Mouse (Mus musculus) hindbrain, embryonic 14.5 days (tissue): Measurements from ENCODE around the gene Tgm2. TPM values are rescaled to one million over a fixed set of nuclear protein-coding genes. Genes with fewer than 3 reads are reported as not detected.

Source experiments
- ATAC-seq: fragments of 200-750 bp; cut with Nextera tagmentation; 2 replicates; pipeline ENCODE4 v1.8.0; 2017; ENCODE audit warnings: moderate number of reproducible peaks, mild to moderate bottlenecking, moderate TSS enrichment, moderate library complexity; ENCODE audit not compliant: low FRiP score
- DNase-seq: peaks from one replicate; pipeline ENCODE4 v3.0.0-alpha.2; 2015; ENCODE audit warnings: low spot score
- H3K27ac ChIP-seq: fragments of 300-500 bp; sonication (generic); 2 replicates; pipeline ENCODE4 v1.5.1; 2014; ENCODE audit warnings: mild to moderate bottlenecking, moderate library complexity
- H3K27me3 ChIP-seq: fragments of 300-500 bp; sonication (generic); 2 replicates; pipeline ENCODE4 v1.6.1; 2014; ENCODE audit warnings: mild to moderate bottlenecking, low read length, mixed read lengths; ENCODE audit not compliant: control insufficient read depth, insufficient read depth
- H3K36me3 ChIP-seq: fragments of 300-500 bp; sonication (generic); replicated peaks from 2 replicates; pipeline ENCODE4 v1.6.1; 2014; ENCODE audit not compliant: control insufficient read depth, insufficient read depth
- H3K4me1 ChIP-seq: fragments of 300-500 bp; sonication (generic); replicated peaks from 2 replicates; pipeline ENCODE4 v1.6.1; 2014; ENCODE audit warnings: antibody characterized with exemption, low read length, mixed read lengths; ENCODE audit not compliant: control insufficient read depth, insufficient read depth
- H3K4me2 ChIP-seq: fragments of 300-500 bp; sonication (generic); replicated peaks from 2 replicates; pipeline ENCODE4 v1.6.1; 2014; ENCODE audit warnings: mild to moderate bottlenecking, moderate library complexity
- H3K4me3 ChIP-seq: fragments of 300-500 bp; sonication (generic); replicated peaks from 2 replicates; pipeline ENCODE4 v1.5.1; 2014; ENCODE audit warnings: mild to moderate bottlenecking, low read length
- H3K9ac ChIP-seq: fragments of 300-500 bp; sonication (generic); 2 replicates; pipeline ENCODE4 v1.6.1; 2014
- H3K9me3 ChIP-seq: fragments of 300-500 bp; sonication (generic); 2 replicates; pipeline ENCODE4 v1.6.1; 2016; ENCODE audit warnings: low read length; ENCODE audit not compliant: control insufficient read depth
- WGBS: fragments of 180-500 bp; shearing (Covaris S2); extraction: QIAGEN DNeasy Blood & Tissue Kit; methylation state at CpG from one replicate; pipeline ENCODE4 v1.1.7; 2014; 5-methylcytosine and 5-hydroxymethylcytosine counted together
- polyA plus RNA-seq: library from polyadenylated mRNA; unstranded; fragments of >200 nt; fragmentation: Nextera tagmentation; extraction: Ambion mirVana; gene quantifications from 2 replicates; pipeline ENCODE4 v1.2.1, GENCODE M21; 2014

Gene Tgm2
- polyA plus RNA-seq, 1 experiment from 2014 or later: 6.1 TPM

- H3K4me3 ChIP-seq: no peak overlapping the region
- ATAC-seq (no peak), DNase-seq (no peak)
- 90% methylated on average over 7 of the region's 7 CpGs for WGBS
- H3K27ac ChIP-seq: no peak overlapping the region
- peaks cover under 1% of the 10 kb centered on the region; the same call in 1 of the 2 replicates for H3K4me1 ChIP-seq
- no peaks in the 10 kb centered on the region for H3K9me3 ChIP-seq
- no peaks in the 10 kb centered on the region for H3K27me3 ChIP-seq
- no peaks in the 10 kb centered on the region for H3K36me3 ChIP-seq
- H3K9ac ChIP-seq: no peak overlapping the region
- H3K4me2 ChIP-seq: no peak overlapping the region
Observed at GRCm38 (mm10) chr2:158127872-158128271, 18.4 kb downstream of the Tgm2 start.

- Histone ChIP-seq H3K4me1 (peaks cover 7% of the 10 kb centered on the region), H3K36me3 (no peaks in the 10 kb centered on the region), H3K4me2 (no peak overlapping the region), H3K27ac (no peak overlapping the region), H3K4me3 (no peak overlapping the region), H3K27me3 (no peaks in the 10 kb centered on the region), H3K9ac (no peak overlapping the region), H3K9me3 (no peaks in the 10 kb centered on the region)
- DNase-seq (no peak), ATAC-seq (no peak)
- WGBS: 93% methylated on average over 6 of the region's 6 CpGs
Observed at GRCm38 (mm10) chr2:158127245-158127644, 19.0 kb downstream of the Tgm2 start.

- peaks cover 15% of the 10 kb centered on the region for H3K4me1 ChIP-seq
- no peaks in the 10 kb centered on the region for H3K27me3 ChIP-seq
- no peak for ATAC-seq
- no peak overlapping the region for H3K4me2 ChIP-seq
- H3K4me3 ChIP-seq: no peak overlapping the region
- no peak for DNase-seq
- H3K27ac ChIP-seq: no peak overlapping the region
- H3K9ac ChIP-seq: no peak overlapping the region
- H3K36me3 ChIP-seq: no peaks in the 10 kb centered on the region
- 77% methylated on average over 6 of the region's 6 CpGs for WGBS
- H3K9me3 ChIP-seq: no peaks in the 10 kb centered on the region
Observed at GRCm38 (mm10) chr2:158122814-158123213, 23.4 kb downstream of the Tgm2 start.

GRCm38 (mm10) chr2:158121645-158122326 lies 24.4 kb downstream of the Tgm2 start:
- ATAC-seq (no peak), DNase-seq (peak; percentile 46)
- 57% methylated on average over 12 of the region's 12 CpGs for WGBS
- Histone ChIP-seq H3K4me2 (no peak overlapping the region), H3K4me3 (no peak overlapping the region), H3K9me3 (no peaks in the 10 kb centered on the region), H3K9ac (no peak overlapping the region), H3K4me1 (peaks cover 15% of the 10 kb centered on the region), H3K27me3 (no peaks in the 10 kb centered on the region), H3K27ac (peak overlapping the region; percentile 43; the same call in 1 of the 2 replicates), H3K36me3 (no peaks in the 10 kb centered on the region)

GRCm38 (mm10) chr2:158120868-158121267 lies 25.4 kb downstream of the Tgm2 start:
- H3K4me3 ChIP-seq: no peak overlapping the region
- H3K9me3 ChIP-seq: no peaks in the 10 kb centered on the region
- H3K4me2 ChIP-seq: no peak overlapping the region
- WGBS: 81% methylated on average over 3 of the region's 3 CpGs
- DNase-seq: no peak
- H3K27me3 ChIP-seq: no peaks in the 10 kb centered on the region
- no peak overlapping the region for H3K9ac ChIP-seq
- no peaks in the 10 kb centered on the region for H3K36me3 ChIP-seq
- H3K4me1 ChIP-seq: peaks cover 15% of the 10 kb centered on the region
- no peak for ATAC-seq
- H3K27ac ChIP-seq: no peak overlapping the region

- Histone ChIP-seq H3K27me3 (no peaks in the 10 kb centered on the region), H3K36me3 (no peaks in the 10 kb centered on the region), H3K4me2 (no peak overlapping the region), H3K27ac (no peak overlapping the region), H3K9me3 (no peaks in the 10 kb centered on the region), H3K4me1 (peaks cover 15% of the 10 kb centered on the region), H3K9ac (no peak overlapping the region), H3K4me3 (no peak overlapping the region)
- 82% methylated on average over 8 of the region's 8 CpGs for WGBS
- DNase-seq (no peak), ATAC-seq (no peak)
Observed at GRCm38 (mm10) chr2:158120211-158120610, 26.0 kb downstream of the Tgm2 start.

GRCm38 (mm10) chr2:158119145-158119544 lies 27.1 kb downstream of the Tgm2 start:
- Histone ChIP-seq H3K4me2 (no peak overlapping the region), H3K27ac (no peak overlapping the region), H3K27me3 (no peaks in the 10 kb centered on the region), H3K9ac (no peak overlapping the region), H3K9me3 (no peaks in the 10 kb centered on the region), H3K4me1 (peaks cover 15% of the 10 kb centered on the region), H3K36me3 (no peaks in the 10 kb centered on the region), H3K4me3 (no peak overlapping the region)
- WGBS: 81% methylated on average over 4 of the region's 4 CpGs
- DNase-seq (no peak), ATAC-seq (no peak)

GRCm38 (mm10) chr2:158116653-158117052 lies 29.6 kb downstream of the Tgm2 start:
- H3K4me1 ChIP-seq: peaks cover 2% of the 10 kb centered on the region
- no peaks in the 10 kb centered on the region for H3K36me3 ChIP-seq
- 73% methylated on average over 6 of the region's 6 CpGs for WGBS

GRCm38 (mm10) chr2:158115838-158116453 lies 30.3 kb downstream of the Tgm2 start:
- Histone ChIP-seq H3K27me3 (no peaks in the 10 kb centered on the region), H3K4me2 (no peak overlapping the region), H3K36me3 (no peaks in the 10 kb centered on the region), H3K4me1 (no peaks in the 10 kb centered on the region), H3K9me3 (no peaks in the 10 kb centered on the region), H3K9ac (no peak overlapping the region), H3K27ac (no peak overlapping the region), H3K4me3 (no peak overlapping the region)
- ATAC-seq (no peak), DNase-seq (no peak)
- WGBS: 90% methylated on average over 3 of the region's 3 CpGs

More at GRCm38 (mm10) chr2:158116653-158117052, 29.6 kb downstream of the Tgm2 start:
- no peaks in the 10 kb centered on the region for H3K9me3 ChIP-seq
- no peaks in the 10 kb centered on the region for H3K27me3 ChIP-seq
- H3K4me2 ChIP-seq: no peak overlapping the region
- no peak overlapping the region for H3K4me3 ChIP-seq
- H3K9ac ChIP-seq: no peak overlapping the region
- DNase-seq: no peak
- ATAC-seq: no peak
- H3K27ac ChIP-seq: no peak overlapping the region
